Mouse (Mus musculus): ENCODE results near the gene Tsc1.

GRCm38 (mm10) chr2:28609851-28610250, 31.2 kb upstream of the Tsc1 start:
- TF ChIP-seq CTCF (IDR thresholded peaks at IDR 0.05; ENCODE audit: control insufficient read depth, insufficient read depth, insufficient read length): no peak
- no peak for TF ChIP-seq MYOD1 (IDR thresholded peaks at IDR 0.05; ENCODE audit: control insufficient read depth, insufficient read length, low read depth)
- TF ChIP-seq CEBPB (IDR thresholded peaks at IDR 0.05; ENCODE audit: low read depth): no peak
- no peak for TF ChIP-seq FOSL1 (IDR thresholded peaks at IDR 0.05; ENCODE audit: insufficient read depth, low read length, poor library complexity, severe bottlenecking)
